Mouse (Mus musculus): ENCODE data around the gene Dmrta2.

Dmrta2 gene

GRCm38 (mm10) chr4:110021956-110022625 is 44.2 kb downstream of the Dmrta2 start:
- CTCF ChIA-PET, result interaction anchor here (0.6 to 1.2 kb wide), 2 partner anchors 266 to 281 kb away, joined by 3 read pairs; no protein-coding TSS in a partner anchor

- CTCF ChIA-PET, result interaction anchor here (0.6 to 0.7 kb wide), 2 partner anchors 1076 to 1659 kb away, joined by 4 to 10 read pairs; no protein-coding TSS in a partner anchor
Measured at GRCm38 (mm10) chr4:110028461-110029188, 50.8 kb downstream of the Dmrta2 start.

- CTCF ChIA-PET, result interaction anchor here (0.6 kb wide), 1 partner anchor 1658 kb away, joined by 10 read pairs; no protein-coding TSS in a partner anchor
Measured at GRCm38 (mm10) chr4:110029446-110029845, 51.6 kb downstream of the Dmrta2 start.

Data from spleen, embryonic (tissue).